Mouse (Mus musculus): ENCODE results near the gene Rmnd5b.

GRCm38 (mm10) chr11:51629651-51630314, 5.9 kb downstream of the Rmnd5b start:
- no peak for TF ChIP-seq CTCF (IDR thresholded peaks at IDR 0.05; ENCODE audit: low read depth, low read length)
- TF ChIP-seq GATA1 (IDR thresholded peaks at IDR 0.05; ENCODE audit: borderline replicate concordance, low read length): no peak
- no peak for TF ChIP-seq POLR2AphosphoS5 (IDR thresholded peaks at IDR 0.05; ENCODE audit: insufficient replicate concordance, low read depth, low read length)
- TF ChIP-seq TAL1 (conservative IDR thresholded peaks at IDR 0.05; ENCODE audit: low read depth, low read length): no peak
- no peak for TF ChIP-seq GATA2 (IDR thresholded peaks at IDR 0.05; ENCODE audit: borderline replicate concordance, low read depth, low read length)

Data from G1E (cell line).